Mouse (Mus musculus): ENCODE results near the gene A930004D18Rik.

A930004D18Rik gene

DNA sequence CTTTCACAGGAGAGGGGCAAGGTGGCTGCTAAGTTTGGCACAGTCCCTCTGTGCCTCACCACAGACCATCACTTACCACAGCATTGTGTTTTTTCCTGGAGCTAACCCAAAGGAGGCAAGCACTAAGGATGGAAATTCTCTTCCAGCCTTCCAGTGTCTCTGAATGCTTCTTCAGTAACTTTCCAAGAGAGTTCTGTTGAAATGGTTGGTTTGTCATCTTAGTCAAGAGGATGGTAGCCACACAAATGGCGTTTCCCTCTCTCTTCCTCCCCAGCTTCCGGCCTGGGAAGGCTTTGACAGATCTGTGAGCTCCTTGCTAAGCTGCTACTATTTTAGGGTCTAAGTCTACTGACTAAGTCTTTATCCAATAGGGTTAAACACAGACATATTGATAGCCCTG lies at the start of gene A930004D18Rik:
Gene A930004D18Rik (minus strand): TSS at position 247 of the 400 bp plus-strand sequence.
- DNase-seq (ENCODE audit: extremely low spot score, low read depth, low spot score): no peak

GRCm38 (mm10) chr2:18080182-18080860 lies 42.8 kb upstream of the A930004D18Rik start:
- no peak for DNase-seq (ENCODE audit: extremely low spot score, low read depth, low spot score)

DNA sequence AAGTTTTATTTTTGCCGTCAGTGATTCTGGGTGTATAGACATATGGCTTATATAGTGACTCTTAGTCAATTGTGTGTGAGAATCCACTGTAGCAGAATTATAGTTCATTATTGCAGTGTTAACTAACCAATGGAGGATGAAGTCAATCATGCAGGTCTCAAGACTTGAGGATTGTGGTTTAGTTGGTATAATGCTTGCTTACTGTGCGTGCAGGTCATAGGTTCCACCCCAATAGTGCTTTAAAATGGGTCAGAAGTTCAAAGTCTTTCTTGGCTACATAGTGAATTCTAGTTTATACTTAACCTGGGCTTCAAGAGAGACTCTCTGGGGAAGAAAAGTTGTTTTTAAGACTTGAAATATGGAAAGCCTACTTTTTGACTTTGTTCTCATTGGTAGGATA lies 34.4 kb upstream of the A930004D18Rik start:
- DNase-seq (ENCODE audit: extremely low spot score, low read depth, low spot score): no peak

DNA sequence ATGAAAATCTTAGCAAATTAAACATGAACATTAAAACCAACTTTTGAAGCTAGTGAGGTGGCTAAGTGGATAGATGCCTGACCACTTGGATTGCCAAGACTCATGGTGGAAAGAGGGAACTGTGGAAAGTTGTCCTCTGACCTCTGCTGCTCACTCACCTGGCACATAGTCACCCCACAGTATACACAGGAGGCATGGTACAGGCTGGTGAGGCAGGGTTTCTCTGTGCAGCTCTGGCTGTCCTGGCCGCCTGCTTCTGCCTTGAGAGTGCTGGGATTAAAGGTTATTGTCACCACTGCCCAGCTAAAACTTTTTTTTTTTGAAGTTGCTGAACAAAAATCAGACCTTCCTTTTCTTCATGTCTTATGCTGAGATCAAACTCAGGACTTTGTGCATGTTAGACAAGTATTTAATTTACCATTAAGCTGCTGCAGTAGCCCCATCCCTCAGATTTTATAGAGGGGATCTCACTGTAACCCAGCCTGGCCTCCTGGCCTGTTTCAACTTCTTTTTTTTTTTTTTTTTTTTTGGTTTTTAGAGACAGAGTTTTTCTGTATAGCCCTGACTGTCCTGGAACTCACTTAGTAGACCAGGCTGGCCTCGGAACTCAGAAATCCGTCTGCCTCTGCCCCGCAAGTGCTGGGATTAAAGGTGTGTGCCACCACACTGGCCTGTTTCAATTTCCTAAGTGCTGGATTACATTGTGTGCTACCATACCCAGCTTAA lies 30.7 kb upstream of the A930004D18Rik start:
- no peak for DNase-seq (ENCODE audit: extremely low spot score, low read depth, low spot score)

DNA sequence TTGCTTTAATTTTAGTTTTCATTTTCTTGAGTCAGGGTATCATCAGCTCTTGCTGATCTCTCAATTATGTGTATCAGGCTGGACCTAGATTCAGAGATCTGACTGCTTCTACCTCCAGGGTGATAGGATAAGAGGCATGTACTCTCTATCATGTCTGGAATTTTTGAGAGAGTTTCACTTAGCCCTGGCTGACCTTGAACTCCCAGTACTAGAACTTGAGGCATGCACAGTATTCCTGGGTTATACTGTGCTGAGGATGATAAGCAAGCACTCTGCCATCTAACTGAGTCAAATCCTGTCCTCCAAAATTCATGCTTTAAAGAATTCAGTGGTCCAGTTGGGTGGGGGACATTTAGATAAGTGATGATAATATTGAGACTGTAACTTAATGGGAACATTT lies 28.9 kb upstream of the A930004D18Rik start:
- DNase-seq (ENCODE audit: extremely low spot score, low read depth, low spot score): no peak

GRCm38 (mm10) chr2:18065708-18066030 lies 28.1 kb upstream of the A930004D18Rik start:
- DNase-seq (ENCODE audit: extremely low spot score, low read depth, low spot score): no peak

GRCm38 (mm10) chr2:18064941-18065707 lies 27.6 kb upstream of the A930004D18Rik start:
- no peak for DNase-seq (ENCODE audit: extremely low spot score, low read depth, low spot score)

GRCm38 (mm10) chr2:18064356-18064858 lies 26.9 kb upstream of the A930004D18Rik start:
- DNase-seq (ENCODE audit: extremely low spot score, low read depth, low spot score): no peak

DNA sequence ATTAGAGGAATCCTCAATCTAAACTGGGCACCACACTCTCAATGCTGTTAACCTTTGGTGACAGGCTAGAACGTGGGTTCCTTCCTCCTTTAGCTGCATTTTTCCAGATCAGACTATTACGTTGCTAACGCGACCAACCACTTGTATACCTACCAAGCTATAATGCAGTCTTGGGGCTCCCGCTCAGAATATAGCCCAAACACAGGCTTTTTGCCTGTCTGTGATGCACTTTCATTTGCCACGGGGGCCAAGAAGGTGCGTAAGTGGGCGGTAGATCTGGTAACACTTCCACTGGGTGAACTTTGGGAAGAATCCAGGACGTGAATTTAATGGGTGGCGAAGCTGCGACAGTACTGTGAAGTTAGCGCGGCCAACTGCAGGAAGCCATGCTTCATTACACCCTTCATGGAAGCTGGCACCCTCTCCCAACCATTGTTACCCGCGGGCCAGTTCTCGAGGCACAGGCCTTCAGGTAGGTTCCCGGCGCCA lies 26.3 kb upstream of the A930004D18Rik start:
- no peak for DNase-seq (ENCODE audit: extremely low spot score, low read depth, low spot score)

DNA sequence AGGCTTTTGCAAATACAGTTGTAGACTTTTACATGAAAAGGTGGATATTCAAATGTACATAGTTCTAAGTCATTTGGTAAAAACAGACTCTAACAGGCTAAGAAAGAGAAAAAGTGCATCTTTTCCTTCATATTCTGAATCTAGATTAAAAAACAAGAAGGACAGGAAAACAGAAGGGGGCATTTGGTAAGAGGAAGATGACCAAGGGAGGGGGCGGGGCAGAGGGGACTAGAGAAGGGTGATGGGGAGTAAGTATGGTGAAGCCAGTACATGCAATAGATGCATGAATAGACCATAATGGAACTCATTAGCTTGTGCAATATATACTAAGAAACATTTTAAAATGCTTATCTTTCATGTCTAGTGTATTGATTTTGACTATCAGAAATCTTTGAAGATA lies 22.9 kb upstream of the A930004D18Rik start:
- no peak for DNase-seq (ENCODE audit: extremely low spot score, low read depth, low spot score)

- no peak for DNase-seq (ENCODE audit: extremely low spot score, low read depth, low spot score)
Observed at GRCm38 (mm10) chr2:18059891-18060290, 22.4 kb upstream of the A930004D18Rik start.

DNA sequence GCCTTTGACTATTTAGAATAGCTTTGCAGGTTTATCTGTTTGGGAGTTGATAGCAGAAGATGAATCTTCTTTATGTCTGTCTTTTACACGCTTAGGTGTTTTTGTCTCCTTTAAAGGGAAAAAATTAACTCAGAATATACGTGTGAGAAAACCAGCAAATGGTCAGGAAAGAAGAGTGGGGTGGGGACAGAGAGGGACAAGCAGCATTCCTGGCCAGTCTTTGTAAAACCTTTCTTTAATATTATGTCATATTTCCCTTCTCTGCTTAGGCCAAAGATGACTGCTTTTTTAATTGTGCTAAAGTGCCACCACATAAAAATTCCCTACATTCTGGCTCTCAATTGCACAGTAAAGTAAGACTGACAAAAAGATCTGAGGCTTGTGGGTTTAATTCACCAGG lies 21.5 kb upstream of the A930004D18Rik start:
- no peak for DNase-seq (ENCODE audit: extremely low spot score, low read depth, low spot score)

DNA sequence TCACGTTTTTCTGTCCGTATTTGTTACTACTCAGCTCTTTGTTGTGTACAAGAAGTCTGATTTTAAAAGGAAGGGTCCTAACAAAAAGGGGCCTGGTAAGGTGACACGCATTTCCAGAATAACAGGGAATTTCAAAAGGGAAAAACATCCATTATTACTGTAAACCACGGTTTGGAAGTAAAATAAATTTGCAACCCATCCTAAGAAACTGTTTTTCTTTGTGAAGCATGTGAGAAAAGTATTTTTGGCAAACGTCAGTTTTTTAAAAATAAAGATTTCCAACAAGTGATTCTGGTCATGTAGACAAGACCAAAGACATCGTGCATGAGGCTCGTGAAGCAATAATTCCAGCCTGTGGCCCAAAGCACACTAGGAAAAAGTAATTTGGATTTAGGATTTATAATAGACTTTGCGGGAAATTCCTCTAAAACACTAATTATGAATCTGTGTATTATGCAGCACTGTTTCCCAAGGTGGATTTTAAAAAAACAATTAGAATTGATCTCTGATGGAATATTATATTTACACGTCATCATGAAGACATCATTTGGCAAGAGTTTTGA lies 20.7 kb upstream of the A930004D18Rik start:
- no peak for DNase-seq (ENCODE audit: extremely low spot score, low read depth, low spot score)

DNA sequence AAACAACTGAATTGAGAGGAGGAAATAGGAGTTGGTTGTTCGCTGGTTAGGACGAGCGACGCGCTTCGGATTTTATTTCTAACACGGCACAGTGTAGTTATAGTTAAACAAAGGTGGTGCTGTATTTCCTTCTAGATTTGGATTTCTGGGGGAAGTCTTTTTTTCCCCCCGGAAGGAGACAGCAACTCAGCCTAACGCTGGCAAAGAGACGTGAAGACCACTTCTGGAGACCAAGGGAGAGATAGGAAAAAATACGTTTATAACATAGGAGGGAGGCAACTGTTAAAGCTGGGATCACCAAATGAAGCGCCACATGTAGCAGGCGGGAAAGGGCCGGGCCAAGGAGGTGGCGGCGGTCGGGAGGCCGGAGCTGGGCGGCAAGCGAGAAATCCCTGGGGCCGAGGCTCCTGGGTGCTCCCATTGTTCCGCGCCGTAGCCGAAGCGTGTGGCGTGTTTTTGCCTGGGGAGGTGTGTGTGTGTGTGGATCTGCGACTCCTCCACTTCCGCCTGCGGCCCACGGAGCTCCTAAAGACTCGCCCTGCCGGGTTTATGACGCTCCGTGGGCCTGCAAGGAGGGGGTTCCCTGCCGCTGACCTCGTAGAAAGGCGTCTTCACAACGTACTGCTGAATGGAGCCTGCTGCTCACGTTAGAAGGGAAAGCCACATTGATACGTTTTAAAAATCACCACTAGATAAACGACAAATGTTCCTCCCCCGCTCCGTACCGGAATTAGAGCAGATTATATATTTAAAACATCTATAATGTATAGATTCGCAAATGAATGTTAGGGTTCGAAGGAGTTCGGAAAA lies 20.0 kb upstream of the A930004D18Rik start:
- DNase-seq (ENCODE audit: extremely low spot score, low read depth, low spot score): no peak

GRCm38 (mm10) chr2:18056786-18057255 lies 19.3 kb upstream of the A930004D18Rik start:
- no peak for DNase-seq (ENCODE audit: extremely low spot score, low read depth, low spot score)

DNA sequence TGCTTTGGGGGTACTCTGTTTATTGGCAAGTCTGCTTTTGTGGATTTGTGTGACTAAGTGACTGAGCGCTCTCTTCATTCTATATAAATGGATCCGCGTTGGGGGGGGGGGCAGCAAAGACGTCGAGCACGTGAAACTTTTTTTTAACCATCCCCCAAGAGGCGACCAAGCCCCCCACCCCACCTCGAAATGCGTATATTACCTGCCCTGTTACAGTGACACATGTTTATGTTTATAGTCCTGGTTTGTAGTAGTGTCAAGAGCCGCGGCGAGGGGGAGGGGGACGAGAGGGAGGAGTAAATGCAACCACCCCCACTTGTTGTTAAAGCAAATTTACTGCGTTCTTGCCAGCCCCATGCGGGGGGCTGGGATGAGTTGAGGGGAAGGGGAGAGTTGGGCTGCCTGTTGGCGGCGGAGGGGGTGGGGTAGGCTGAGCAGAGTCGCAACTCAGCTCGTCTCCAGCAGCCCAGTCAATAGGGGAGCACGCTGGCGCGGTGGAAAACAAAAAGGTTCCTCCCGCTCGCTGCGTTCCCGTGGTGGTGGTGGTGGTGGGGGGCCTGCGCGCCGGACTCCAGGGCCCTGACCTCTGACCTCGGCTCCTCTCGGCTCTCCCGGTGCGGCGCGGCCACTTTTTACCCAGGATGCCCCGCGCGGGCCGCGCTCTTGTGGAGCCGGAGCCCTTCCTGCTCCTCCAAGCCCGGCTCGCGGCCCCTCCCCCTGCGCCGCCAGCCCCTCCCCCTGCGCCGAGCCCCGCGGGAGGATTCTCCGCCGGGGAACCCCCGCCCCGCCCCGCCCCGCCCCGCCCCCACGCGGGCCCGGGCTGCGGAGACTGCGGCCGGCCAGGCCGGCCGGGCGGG lies 18.6 kb upstream of the A930004D18Rik start:
- no peak for DNase-seq (ENCODE audit: extremely low spot score, low read depth, low spot score)

- no peak for DNase-seq (ENCODE audit: extremely low spot score, low read depth, low spot score)
Observed at GRCm38 (mm10) chr2:18055016-18055928, 17.7 kb upstream of the A930004D18Rik start, which contains the start of gene Mllt10. Gene Mllt10 (plus strand): TSS chr2:18055237.

DNA sequence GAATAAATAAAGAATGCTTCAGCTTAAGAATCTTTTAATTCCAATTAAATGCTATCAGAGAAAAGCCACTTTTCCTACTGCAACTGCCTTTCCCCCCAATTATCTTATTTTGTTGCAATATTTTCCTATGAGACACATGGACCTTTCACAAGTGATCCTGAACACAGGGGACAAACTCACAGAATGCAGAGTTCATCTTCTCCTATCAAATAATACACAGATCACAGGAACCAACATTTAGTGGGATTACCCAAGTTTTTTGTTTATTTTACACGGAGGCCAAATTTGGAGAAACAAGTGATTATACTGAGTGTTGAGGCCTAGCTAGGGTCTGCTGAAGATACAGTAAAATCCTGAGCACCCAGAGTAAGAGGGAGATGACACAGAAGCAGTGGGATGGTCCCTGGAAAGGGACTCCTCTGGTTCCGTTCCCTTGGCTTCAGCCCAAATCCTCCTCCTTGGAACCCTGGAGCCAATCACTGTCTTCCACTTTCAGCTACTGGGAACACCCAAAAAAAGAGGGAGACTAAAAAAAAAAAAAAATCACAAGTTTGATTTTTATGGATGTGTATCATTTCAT lies 16.5 kb upstream of the A930004D18Rik start:
- no peak for DNase-seq (ENCODE audit: extremely low spot score, low read depth, low spot score)

All from hindlimb bud, embryonic 11.5 days (tissue).